Mouse (Mus musculus) layer of hippocampus, adult 2 months (tissue): ENCODE measurements at regions not wholly inside any gene's neighbourhood (a gene's known extent, or its start where the extent isn't known, plus 50 kb on each side); places are given as distances from the start of the nearest gene placed in this dataset.

Experiments used
- DNase-seq, 2 experiments: peaks; one replicate each; pipeline ENCODE4 v3.0.0; 2022; ENCODE audit warnings: low spot score in 2 of 2
- H3K27ac ChIP-seq: fragments of 200-600 bp; 2 replicates; pipeline ENCODE4 v1.8.1; 2022
- H3K4me3 ChIP-seq: fragments of 200-600 bp; 2 replicates; pipeline ENCODE4 v1.8.1; 2022; ENCODE audit warnings: mild to moderate bottlenecking
- CTCF ChIP-seq: fragments of 200-600 bp; conservative IDR thresholded peaks from 2 replicates; pipeline ENCODE4 v1.8.1; 2022; ENCODE audit warnings: antibody characterized with exemption, mild to moderate bottlenecking, moderate library complexity

- DNase-seq = peak; percentile 21 to 26
- Histone ChIP-seq H3K4me3 (peak overlapping the region; percentile 9; the same call in 1 of the 2 replicates), H3K27ac (peak overlapping the region; percentile 61)
- peak; percentile 48 for TF ChIP-seq CTCF
Observed at GRCm38 (mm10) chr4:152862818-152863614, 385.3 kb upstream of the Kcnab2 start.

GRCm38 (mm10) chr4:152859161-152859560, 381.5 kb upstream of the Kcnab2 start:
- TF ChIP-seq CTCF = no peak
- Histone ChIP-seq H3K4me3 (no peak overlapping the region), H3K27ac (no peak overlapping the region)
- no peak for DNase-seq

- H3K4me3 ChIP-seq = no peak overlapping the region
- no peak overlapping the region for H3K27ac ChIP-seq
- DNase-seq = no peak
- TF ChIP-seq CTCF = no peak
Observed at GRCm38 (mm10) chr4:152850147-152850546, 372.5 kb upstream of the Kcnab2 start.

GRCm38 (mm10) chr4:152836080-152836479, 358.4 kb upstream of the Kcnab2 start:
- no peak for TF ChIP-seq CTCF
- no peak for DNase-seq
- H3K27ac ChIP-seq = no peak overlapping the region
- H3K4me3 ChIP-seq = no peak overlapping the region

GRCm38 (mm10) chr4:152834421-152835110, 356.9 kb upstream of the Kcnab2 start:
- Histone ChIP-seq H3K27ac (no peak overlapping the region), H3K4me3 (no peak overlapping the region)
- DNase-seq = no peak
- no peak for TF ChIP-seq CTCF

GRCm38 (mm10) chr4:152833411-152834310, 356.0 kb upstream of the Kcnab2 start:
- DNase-seq = no peak
- no peak for TF ChIP-seq CTCF
- Histone ChIP-seq H3K4me3 (no peak overlapping the region), H3K27ac (peak overlapping the region; percentile 9; the same call in 1 of the 2 replicates)

GRCm38 (mm10) chr4:152832757-152833363, 355.2 kb upstream of the Kcnab2 start:
- no peak overlapping the region for H3K4me3 ChIP-seq
- H3K27ac ChIP-seq = peak overlapping the region; percentile 9; the same call in 1 of the 2 replicates
- peak; percentile 20 to 34 for DNase-seq
- no peak for TF ChIP-seq CTCF

GRCm38 (mm10) chr4:152825185-152825584, 347.5 kb upstream of the Kcnab2 start:
- Histone ChIP-seq H3K27ac (no peak overlapping the region), H3K4me3 (no peak overlapping the region)
- no peak for TF ChIP-seq CTCF
- no peak for DNase-seq

GRCm38 (mm10) chr4:152816139-152816757, 338.6 kb upstream of the Kcnab2 start:
- no peak for TF ChIP-seq CTCF
- peak; percentile 41 to 45 for DNase-seq
- Histone ChIP-seq H3K27ac (peak overlapping the region; percentile 53; the same call in 1 of the 2 replicates), H3K4me3 (no peak overlapping the region)

GRCm38 (mm10) chr4:152806611-152807010, 328.9 kb upstream of the Kcnab2 start:
- DNase-seq = no peak
- no peak for TF ChIP-seq CTCF
- H3K27ac ChIP-seq = no peak overlapping the region
- no peak overlapping the region for H3K4me3 ChIP-seq

GRCm38 (mm10) chr4:152799392-152799791, 321.7 kb upstream of the Kcnab2 start:
- H3K27ac ChIP-seq = no peak overlapping the region
- no peak for DNase-seq
- TF ChIP-seq CTCF = no peak
- H3K4me3 ChIP-seq = no peak overlapping the region

GRCm38 (mm10) chr4:152788431-152788830, 310.8 kb upstream of the Kcnab2 start:
- Histone ChIP-seq H3K4me3 (no peak overlapping the region), H3K27ac (peak overlapping the region; percentile 20; the same call in 1 of the 2 replicates)
- TF ChIP-seq CTCF = no peak
- DNase-seq = peak in 1 of 2 experiments; percentile 25
